Mouse (Mus musculus): ENCODE results near the gene Ddc. TPM values are rescaled to one million over a fixed set of nuclear protein-coding genes. Genes with fewer than 3 reads are reported as not detected.

The Ddc gene
- polyA plus RNA-seq, 1 experiment from 2014 or later: 46.3 TPM

GRCm38 (mm10) chr11:11809404-11810175, 88.4 kb downstream of the Ddc start:
- WGBS: 12% methylated on average over 11 of the region's 11 CpGs
- Histone ChIP-seq H3K9me3 (no peaks in the 10 kb centered on the region), H3K9ac (peak overlapping the region; percentile 84), H3K36me3 (no peaks in the 10 kb centered on the region), H3K4me1 (replicated peaks) (peaks cover 9% of the 10 kb centered on the region; the same call in 1 of the 2 replicates), H3K27me3 (replicated peaks) (no peaks in the 10 kb centered on the region), H3K4me3 (replicated peaks) (peak overlapping the region; percentile 67), H3K4me2 (replicated peaks) (peak overlapping the region; percentile 88), H3K27ac (peak overlapping the region; percentile 98)
- peak; percentile 48 for ATAC-seq

GRCm38 (mm10) chr11:11808820-11809403, 89.0 kb downstream of the Ddc start, which contains the start of gene Fignl1:
Fignl1 (minus strand) TSS chr11:11808962.
- Histone ChIP-seq H3K4me3 (replicated peaks) (peak within 1 kb of the TSS; percentile 67), H3K9me3 (no peaks in the 10 kb centered on the region), H3K36me3 (no peaks in the 10 kb centered on the region), H3K4me2 (replicated peaks) (peak within 1 kb of the TSS; percentile 88), H3K27ac (peak within 1 kb of the TSS; percentile 98), H3K9ac (peak within 1 kb of the TSS; percentile 84), H3K4me1 (replicated peaks) (peaks cover 9% of the 10 kb centered on the region; the same call in 1 of the 2 replicates), H3K27me3 (replicated peaks) (no peaks in the 10 kb centered on the region)
- WGBS: under 1% methylated on average over 53 of the region's 53 CpGs
- peak; percentile 98 for ATAC-seq

GRCm38 (mm10) chr11:11808035-11808819, 89.7 kb downstream of the Ddc start:
- H3K4me1 ChIP-seq (replicated peaks): peaks cover 9% of the 10 kb centered on the region; the same call in 1 of the 2 replicates
- peak overlapping the region; percentile 73 for H3K9ac ChIP-seq
- H3K27me3 ChIP-seq (replicated peaks): no peaks in the 10 kb centered on the region
- ATAC-seq: peak; percentile 83
- H3K27ac ChIP-seq: peak overlapping the region; percentile 98; the same call in 1 of the 2 replicates
- peak overlapping the region; percentile 88 for H3K4me2 ChIP-seq (replicated peaks)
- no peaks in the 10 kb centered on the region for H3K36me3 ChIP-seq
- H3K4me3 ChIP-seq (replicated peaks): peak overlapping the region; percentile 67
- no peaks in the 10 kb centered on the region for H3K9me3 ChIP-seq
- 7% methylated on average over 25 of the region's 25 CpGs for WGBS

- Histone ChIP-seq H3K9me3 (no peaks in the 10 kb centered on the region), H3K27me3 (replicated peaks) (no peaks in the 10 kb centered on the region), H3K27ac (no peak overlapping the region), H3K9ac (no peak overlapping the region), H3K4me2 (replicated peaks) (no peak overlapping the region), H3K4me3 (replicated peaks) (no peak overlapping the region), H3K36me3 (peaks cover 15% of the 10 kb centered on the region), H3K4me1 (replicated peaks) (peaks cover 9% of the 10 kb centered on the region; the same call in 1 of the 2 replicates)
- ATAC-seq: no peak
- WGBS: 87% methylated on average over 4 of the region's 4 CpGs
Observed at GRCm38 (mm10) chr11:11805951-11806350, 92.0 kb downstream of the Ddc start.

- no peak overlapping the region for H3K9ac ChIP-seq
- H3K4me3 ChIP-seq (replicated peaks): no peak overlapping the region
- H3K4me2 ChIP-seq (replicated peaks): no peak overlapping the region
- H3K27ac ChIP-seq: no peak overlapping the region
- H3K27me3 ChIP-seq (replicated peaks): no peaks in the 10 kb centered on the region
- peaks cover 15% of the 10 kb centered on the region for H3K36me3 ChIP-seq
- no peak for ATAC-seq
- WGBS: 87% methylated on average over 5 of the region's 5 CpGs
- H3K4me1 ChIP-seq (replicated peaks): peaks cover 3% of the 10 kb centered on the region; the same call in 1 of the 2 replicates
- H3K9me3 ChIP-seq: no peaks in the 10 kb centered on the region
Observed at GRCm38 (mm10) chr11:11804421-11804820, 93.5 kb downstream of the Ddc start.

- Histone ChIP-seq H3K9ac (no peak overlapping the region), H3K27me3 (replicated peaks) (no peaks in the 10 kb centered on the region), H3K4me1 (replicated peaks) (no peaks in the 10 kb centered on the region), H3K4me2 (replicated peaks) (no peak overlapping the region), H3K27ac (no peak overlapping the region), H3K36me3 (peaks cover 18% of the 10 kb centered on the region), H3K9me3 (no peaks in the 10 kb centered on the region), H3K4me3 (replicated peaks) (no peak overlapping the region)
- WGBS: 91% methylated on average over 9 of the region's 9 CpGs
- no peak for ATAC-seq
Observed at GRCm38 (mm10) chr11:11801067-11801466, 96.9 kb downstream of the Ddc start.

- ATAC-seq: no peak
- WGBS: 94% methylated on average over 3 of the region's 3 CpGs
- Histone ChIP-seq H3K4me1 (replicated peaks) (no peaks in the 10 kb centered on the region), H3K9ac (no peak overlapping the region), H3K27ac (no peak overlapping the region), H3K4me3 (replicated peaks) (no peak overlapping the region), H3K36me3 (peaks cover 18% of the 10 kb centered on the region), H3K9me3 (no peaks in the 10 kb centered on the region), H3K27me3 (replicated peaks) (no peaks in the 10 kb centered on the region), H3K4me2 (replicated peaks) (no peak overlapping the region)
Observed at GRCm38 (mm10) chr11:11800304-11800703, 97.6 kb downstream of the Ddc start.

GRCm38 (mm10) chr11:11798690-11799089, 99.3 kb downstream of the Ddc start:
- 98% methylated on average over 1 of the region's 1 CpGs for WGBS
- ATAC-seq: no peak
- Histone ChIP-seq H3K27me3 (replicated peaks) (no peaks in the 10 kb centered on the region), H3K4me1 (replicated peaks) (no peaks in the 10 kb centered on the region), H3K27ac (no peak overlapping the region), H3K4me3 (replicated peaks) (no peak overlapping the region), H3K9me3 (no peaks in the 10 kb centered on the region), H3K36me3 (peaks cover 18% of the 10 kb centered on the region), H3K4me2 (replicated peaks) (no peak overlapping the region), H3K9ac (no peak overlapping the region)

GRCm38 (mm10) chr11:11794626-11795025, 103.3 kb downstream of the Ddc start:
- 0 out of 2 replicates have a peak, but pooled peaks cover 3% of the 10 kb centered on the region for H3K36me3 ChIP-seq
- ATAC-seq: peak; percentile 88
- H3K4me3 ChIP-seq (replicated peaks): no peak overlapping the region
- no peaks in the 10 kb centered on the region for H3K27me3 ChIP-seq (replicated peaks)
- H3K4me1 ChIP-seq (replicated peaks): no peaks in the 10 kb centered on the region
- H3K4me2 ChIP-seq (replicated peaks): no peak overlapping the region
- H3K9ac ChIP-seq: no peak overlapping the region
- H3K9me3 ChIP-seq: no peaks in the 10 kb centered on the region
- no peak overlapping the region for H3K27ac ChIP-seq
- WGBS: 6% methylated on average over 1 of the region's 1 CpGs

GRCm38 (mm10) chr11:11788521-11788974, 109.4 kb downstream of the Ddc start:
- Histone ChIP-seq H3K4me1 (replicated peaks) (no peaks in the 10 kb centered on the region), H3K36me3 (no peaks in the 10 kb centered on the region), H3K9ac (no peak overlapping the region), H3K4me3 (replicated peaks) (no peak overlapping the region), H3K9me3 (no peaks in the 10 kb centered on the region), H3K27me3 (replicated peaks) (no peaks in the 10 kb centered on the region), H3K27ac (no peak overlapping the region), H3K4me2 (replicated peaks) (peak overlapping the region; percentile 40)
- WGBS: 1% methylated on average over 8 of the region's 8 CpGs
- peak; percentile 95 for ATAC-seq

GRCm38 (mm10) chr11:11785457-11785856, 112.5 kb downstream of the Ddc start:
- Histone ChIP-seq H3K9ac (0 out of 2 replicates have a peak overlapping the region, but pooled peaks have one; percentile 8), H3K27me3 (replicated peaks) (no peaks in the 10 kb centered on the region), H3K27ac (no peak overlapping the region), H3K36me3 (no peaks in the 10 kb centered on the region), H3K4me2 (replicated peaks) (no peak overlapping the region), H3K4me1 (replicated peaks) (no peaks in the 10 kb centered on the region), H3K9me3 (no peaks in the 10 kb centered on the region), H3K4me3 (replicated peaks) (no peak overlapping the region)
- ATAC-seq: no peak
- 58% methylated on average over 6 of the region's 6 CpGs for WGBS

- 83% methylated on average over 8 of the region's 8 CpGs for WGBS
Observed at GRCm38 (mm10) chr11:11781728-11782127, 116.2 kb downstream of the Ddc start.

More at GRCm38 (mm10) chr11:11781728-11782127, 116.2 kb downstream of the Ddc start:
- Histone ChIP-seq H3K27me3 (replicated peaks) (no peaks in the 10 kb centered on the region), H3K9me3 (no peaks in the 10 kb centered on the region), H3K4me3 (replicated peaks) (no peak overlapping the region), H3K4me2 (replicated peaks) (no peak overlapping the region), H3K27ac (no peak overlapping the region), H3K9ac (no peak overlapping the region), H3K36me3 (no peaks in the 10 kb centered on the region), H3K4me1 (replicated peaks) (no peaks in the 10 kb centered on the region)
- no peak for ATAC-seq

Measured in intestine, embryonic 15.5 days (tissue).